Mouse (Mus musculus) C2C12 (cell line): Measurements from ENCODE around the gene Olfr1239.

Experiments
- CEBPB ChIP-seq: IDR thresholded peaks from one replicate; pipeline ENCODE4 v1.6.1; 2011; ENCODE audit warnings: low read depth, mild to moderate bottlenecking, control low read depth, moderate library complexity
- CTCF ChIP-seq: IDR thresholded peaks from one replicate; pipeline ENCODE4 v1.5.1; 2011; ENCODE audit not compliant: control insufficient read depth, insufficient read depth, insufficient read length
- MAX ChIP-seq: IDR thresholded peaks from one replicate; pipeline ENCODE4 v1.6.1; 2011; ENCODE audit warnings: mild to moderate bottlenecking, control low read depth
- USF1 ChIP-seq: IDR thresholded peaks from one replicate; pipeline ENCODE4 v1.6.1; 2011; ENCODE audit warnings: low read depth, mild to moderate bottlenecking, control low read depth, moderate library complexity

DNA sequence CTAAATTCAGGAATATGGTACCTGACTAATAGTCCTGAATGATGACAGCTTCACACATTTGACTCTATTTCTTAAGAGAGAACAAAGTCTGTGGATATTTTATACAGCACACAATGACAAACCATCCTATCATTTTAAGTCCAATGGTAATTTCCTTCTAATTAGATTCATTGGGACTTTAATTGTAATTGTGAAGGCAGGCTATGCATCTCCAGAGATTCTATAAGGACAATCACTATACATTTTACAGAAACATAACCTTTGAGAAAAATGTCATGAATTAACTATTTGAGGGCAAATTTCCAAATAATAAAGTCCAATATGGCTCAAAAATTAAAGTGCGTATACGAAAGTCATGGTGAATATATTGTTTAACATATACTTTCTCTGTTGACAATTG lies at the start of gene Olfr1239:
- TF ChIP-seq MAX = no peak
- TF ChIP-seq USF1 = no peak
- no peak for TF ChIP-seq CEBPB
- TF ChIP-seq CTCF = no peak
